Mouse (Mus musculus) left cerebral cortex, adult 6 months (tissue): Measurements from ENCODE around the gene Cd40lg. TPM values are rescaled to one million over a fixed set of nuclear protein-coding genes. Genes with fewer than 3 reads are reported as not detected.

Source experiments
- long read RNA-seq, 2 experiments: library from polyadenylated mRNA; unstranded; transcript quantifications; one replicate each; pipeline ENCODE4 v2.0.0; 2019 to 2020
- polyA plus RNA-seq: library from polyadenylated mRNA; unstranded; fragments of <200 nt; fragmentation: Nextera tagmentation; gene quantifications from 2 replicates; pipeline ENCODE4 v1.2.3, GENCODE M21; 2021

Cd40lg gene
- polyA plus RNA-seq: not detected in 2 replicates
- long read RNA-seq, experiment 1: 0 reads
- long read RNA-seq, experiment 2: 0 reads

GRCm38 (mm10) chrX:57211876-57212275 lies at the start of gene Cd40lg:
Gene Cd40lg, plus strand, starts transcription at chrX:57212143.

Other genes starting within 250 kb of the Cd40lg start
- gene Brs3, start 169.1 kb upstream of the Cd40lg start, polyA plus RNA-seq: 0.05 and 0.09 TPM in 2 replicates
- 70.9 and 83.6 TPM in 2 replicates for gene Htatsf1, start 158.6 kb upstream of the Cd40lg start, polyA plus RNA-seq
- not detected in 2 replicates for gene Vgll1, start 124.0 kb upstream of the Cd40lg start, polyA plus RNA-seq
- 4.5 and 4.6 TPM in 2 replicates for gene Arhgef6, start 126.6 kb downstream of the Cd40lg start, polyA plus RNA-seq
- 38.8 and 47.8 TPM in 2 replicates for gene Rbmx, start 180.9 kb downstream of the Cd40lg start, polyA plus RNA-seq
- gene Gm364, start 197.0 kb downstream of the Cd40lg start, polyA plus RNA-seq: not detected in 2 replicates